Mouse (Mus musculus) midbrain, embryonic 11.5 days (tissue): ENCODE data around the gene Ccnd2. TPM values are rescaled to one million over a fixed set of nuclear protein-coding genes. Genes with fewer than 3 reads are reported as not detected.

Experiments
- ATAC-seq: fragments of 200-750 bp; cut with Nextera tagmentation; 2 replicates; pipeline ENCODE4 v1.8.0; 2017; ENCODE audit warnings: moderate TSS enrichment, moderate library complexity; ENCODE audit not compliant: low FRiP score
- DNase-seq: peaks from one replicate; pipeline ENCODE4 v3.0.0; 2015; ENCODE audit warnings: low spot score; ENCODE audit errors: missing footprints
- H3K27ac ChIP-seq: fragments of 300-500 bp; sonication (generic); 2 replicates; pipeline ENCODE4 v1.5.1; 2014; ENCODE audit warnings: low read depth, low read length
- H3K27me3 ChIP-seq: fragments of 300-500 bp; sonication (generic); 2 replicates; pipeline ENCODE4 v1.6.1; 2014; ENCODE audit warnings: mild to moderate bottlenecking, low read length, moderate library complexity, mixed read lengths; ENCODE audit not compliant: control insufficient read depth, insufficient read depth
- H3K36me3 ChIP-seq: fragments of 300-500 bp; sonication (generic); 2 replicates; pipeline ENCODE4 v1.6.1; 2014; ENCODE audit warnings: mild to moderate bottlenecking, low read length, moderate library complexity, mixed read lengths; ENCODE audit not compliant: control insufficient read depth, insufficient read depth
- H3K4me1 ChIP-seq: fragments of 300-500 bp; sonication (generic); 2 replicates; pipeline ENCODE4 v1.6.1; 2014; ENCODE audit warnings: low read length; ENCODE audit not compliant: control insufficient read depth, insufficient read depth
- H3K4me2 ChIP-seq: fragments of 300-500 bp; sonication (generic); 2 replicates; pipeline ENCODE4 v1.6.1; 2014; ENCODE audit warnings: mild to moderate bottlenecking, moderate library complexity
- H3K4me3 ChIP-seq: fragments of 300-500 bp; sonication (generic); 2 replicates; pipeline ENCODE4 v1.5.1; 2014; ENCODE audit warnings: low read depth, low read length
- H3K9ac ChIP-seq: fragments of 300-500 bp; sonication (generic); 2 replicates; pipeline ENCODE4 v1.6.1; 2014; ENCODE audit warnings: low read length
- H3K9me3 ChIP-seq: fragments of 300-500 bp; sonication (generic); 2 replicates; pipeline ENCODE4 v1.6.1; 2016; ENCODE audit warnings: low read length; ENCODE audit not compliant: control insufficient read depth
- WGBS: fragments of 180-500 bp; shearing (Covaris S2); extraction: QIAGEN DNeasy Blood & Tissue Kit; methylation state at CpG from one replicate; pipeline ENCODE4 v1.1.7; 2014; 5-methylcytosine and 5-hydroxymethylcytosine counted together
- polyA plus RNA-seq: library from polyadenylated mRNA; unstranded; fragments of >200 nt; fragmentation: Nextera tagmentation; extraction: Ambion mirVana; gene quantifications from 2 replicates; pipeline ENCODE4 v1.2.1, GENCODE M21; 2014

The Ccnd2 gene
- polyA plus RNA-seq, 1 experiment from 2014 or later = 1,717 TPM

DNA sequence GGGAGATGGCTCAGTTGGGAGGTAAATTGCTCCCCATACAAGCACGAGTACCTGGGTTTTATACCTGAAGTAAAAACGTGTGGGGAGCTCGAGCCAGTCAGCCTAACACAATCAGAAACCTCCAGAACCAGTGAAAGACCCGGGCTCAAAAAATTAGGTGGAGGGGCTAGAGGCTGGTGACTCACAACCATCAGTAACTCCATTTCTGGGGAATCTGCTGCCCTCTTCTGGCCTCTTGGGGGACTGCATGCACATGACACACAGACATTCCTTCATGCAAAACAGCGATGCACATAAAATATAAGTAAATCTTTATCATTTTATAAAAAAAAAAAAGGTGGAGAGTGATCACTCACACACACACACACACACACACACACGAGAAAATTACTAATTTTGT, 46.9 kb downstream of the Ccnd2 start:
- Histone ChIP-seq H3K4me3 (no peak overlapping the region), H3K27ac (no peak overlapping the region), H3K4me1 (peaks cover 8% of the 10 kb centered on the region), H3K9me3 (no peaks in the 10 kb centered on the region), H3K9ac (no peak overlapping the region), H3K4me2 (no peak overlapping the region), H3K27me3 (no peaks in the 10 kb centered on the region), H3K36me3 (no peaks in the 10 kb centered on the region)
- DNase-seq (peak; percentile 93), ATAC-seq (no peak)
- WGBS = 69% methylated on average over 6 of the region's 6 CpGs

DNA sequence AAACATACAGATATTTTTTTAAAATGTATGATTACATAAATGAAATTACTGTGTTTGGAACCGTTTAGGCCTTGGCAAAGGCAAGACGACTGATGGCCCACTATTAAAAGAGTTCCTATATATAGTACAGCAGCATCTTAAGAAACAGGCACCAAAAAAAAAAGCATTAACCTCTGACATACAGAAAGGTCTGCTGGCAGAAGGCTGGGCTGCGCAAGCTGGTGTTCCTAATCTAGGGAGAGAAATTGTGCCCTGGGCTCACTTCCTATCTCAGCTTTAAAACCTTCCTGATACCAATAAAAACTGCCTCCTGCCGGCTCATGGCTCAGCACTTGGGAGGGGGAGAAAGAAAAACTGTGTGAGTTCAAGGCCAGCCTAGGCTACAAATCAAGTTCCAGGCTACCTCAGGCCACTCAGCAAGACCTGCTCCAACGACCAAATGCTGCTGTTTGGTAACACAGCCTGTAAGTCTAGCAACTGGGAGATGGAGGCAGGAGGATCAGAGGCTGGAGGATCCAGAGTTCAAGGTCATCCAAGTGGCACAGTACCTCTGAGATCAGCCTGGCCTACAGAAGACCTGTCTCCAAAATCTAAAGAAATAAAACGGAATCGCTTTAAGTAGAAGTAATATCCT, 47.5 kb downstream of the Ccnd2 start:
- no peak for ATAC-seq
- H3K27ac ChIP-seq = no peak overlapping the region
- H3K4me3 ChIP-seq = no peak overlapping the region
- 90% methylated on average over 7 of the region's 7 CpGs for WGBS
- no peak for DNase-seq
- no peaks in the 10 kb centered on the region for H3K9me3 ChIP-seq
- peaks cover 8% of the 10 kb centered on the region for H3K4me1 ChIP-seq
- H3K4me2 ChIP-seq = no peak overlapping the region
- H3K36me3 ChIP-seq = no peaks in the 10 kb centered on the region
- H3K27me3 ChIP-seq = no peaks in the 10 kb centered on the region
- H3K9ac ChIP-seq = no peak overlapping the region

DNA sequence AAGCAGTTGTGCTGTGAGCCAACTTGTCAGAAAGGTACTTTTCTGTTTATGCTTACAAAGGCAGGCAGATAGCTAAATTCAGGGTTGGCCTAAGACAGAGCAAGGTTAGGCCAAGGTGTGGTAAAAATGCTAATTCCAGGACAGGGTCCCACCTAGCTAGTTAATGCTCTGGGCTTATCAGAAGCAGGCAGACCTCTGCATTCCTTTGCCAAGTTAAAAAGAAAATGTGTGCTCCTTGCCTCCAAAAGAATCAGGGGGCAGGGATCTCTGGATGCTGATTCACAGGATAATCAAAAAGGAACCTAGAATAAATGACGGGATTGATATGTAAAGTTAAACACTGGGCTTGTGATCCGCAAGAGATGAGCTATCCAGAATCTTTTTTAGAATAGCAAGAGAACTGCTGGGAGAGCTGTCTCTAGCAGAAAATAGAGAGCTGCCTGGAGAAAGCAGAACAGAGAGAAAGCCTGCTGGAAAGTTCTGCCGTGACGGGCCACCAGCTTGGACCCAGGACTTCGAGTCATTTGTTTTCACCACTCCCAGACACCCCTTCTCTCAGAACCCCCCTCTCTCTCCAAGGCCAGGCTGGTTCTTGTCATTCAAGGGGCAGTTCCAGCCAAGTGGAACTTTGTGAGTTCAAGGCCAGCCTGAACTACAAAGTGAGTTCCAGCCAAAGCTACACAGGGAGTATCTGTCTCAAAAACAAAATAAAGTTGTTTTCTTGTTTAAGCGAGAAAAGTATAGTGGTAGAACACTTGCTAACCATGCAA, 48.3 kb downstream of the Ccnd2 start:
- Histone ChIP-seq H3K4me2 (no peak overlapping the region), H3K36me3 (no peaks in the 10 kb centered on the region), H3K4me3 (no peak overlapping the region), H3K27ac (no peak overlapping the region), H3K9me3 (no peaks in the 10 kb centered on the region), H3K27me3 (no peaks in the 10 kb centered on the region), H3K9ac (no peak overlapping the region), H3K4me1 (peaks cover 5% of the 10 kb centered on the region)
- ATAC-seq (no peak), DNase-seq (no peak)
- WGBS = 89% methylated on average over 6 of the region's 6 CpGs

DNA sequence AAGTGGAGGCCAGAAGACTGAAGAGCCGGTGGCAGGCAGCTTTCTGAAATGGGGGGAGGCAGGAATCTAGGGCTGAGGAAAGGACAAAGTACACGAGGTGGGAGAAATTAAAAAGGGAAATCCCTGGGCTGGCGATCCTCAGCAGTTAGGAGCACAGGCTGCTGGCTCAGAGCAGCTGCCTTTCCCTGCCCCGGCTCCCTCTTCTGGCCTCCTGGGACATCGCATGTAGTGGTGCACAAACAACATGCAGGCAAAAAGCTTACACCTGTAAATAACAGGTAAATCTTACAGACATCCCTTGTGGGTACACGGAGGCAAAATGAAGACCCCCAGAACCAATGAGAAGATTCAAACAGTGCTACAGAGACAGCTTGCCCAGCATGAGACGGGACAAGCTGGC, 57.4 kb downstream of the Ccnd2 start:
- H3K27ac ChIP-seq = no peak overlapping the region
- no peak for ATAC-seq
- no peak overlapping the region for H3K4me2 ChIP-seq
- 65% methylated on average over 7 of the region's 7 CpGs for WGBS
- no peaks in the 10 kb centered on the region for H3K4me1 ChIP-seq
- no peak for DNase-seq
- no peaks in the 10 kb centered on the region; the same call in 1 of the 2 replicates for H3K36me3 ChIP-seq
- H3K27me3 ChIP-seq = no peaks in the 10 kb centered on the region
- no peak overlapping the region for H3K9ac ChIP-seq
- H3K9me3 ChIP-seq = no peaks in the 10 kb centered on the region
- no peak overlapping the region for H3K4me3 ChIP-seq

DNA sequence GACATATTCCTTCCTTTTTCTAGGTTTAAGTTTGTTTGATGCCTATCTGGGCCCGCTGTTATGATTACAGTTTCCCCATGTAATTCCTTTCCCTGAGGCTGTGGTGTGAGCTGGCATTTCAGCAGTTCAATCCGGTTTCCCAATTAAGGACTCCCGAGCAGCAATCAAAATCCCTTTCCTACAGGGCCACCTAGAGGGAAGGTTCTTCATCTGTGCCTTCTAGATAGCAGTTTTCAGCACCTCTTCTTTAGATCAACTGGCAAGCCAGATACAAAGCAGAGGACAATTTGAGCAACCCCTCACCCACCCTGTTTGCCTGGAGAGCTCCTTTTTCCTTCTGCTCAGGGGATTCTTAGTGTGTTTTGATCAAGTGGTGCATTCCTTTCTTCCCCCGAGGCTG, 65.3 kb downstream of the Ccnd2 start:
- ATAC-seq (no peak), DNase-seq (no peak)
- no peaks in the 10 kb centered on the region for H3K4me1 ChIP-seq
- no peak overlapping the region for H3K4me2 ChIP-seq
- H3K27me3 ChIP-seq = peaks cover 1% of the 10 kb centered on the region; the same call in 1 of the 2 replicates
- H3K9ac ChIP-seq = no peak overlapping the region
- H3K9me3 ChIP-seq = no peaks in the 10 kb centered on the region
- peaks cover 5% of the 10 kb centered on the region for H3K36me3 ChIP-seq
- H3K27ac ChIP-seq = no peak overlapping the region
- 77% methylated on average over 4 of the region's 4 CpGs for WGBS
- H3K4me3 ChIP-seq = no peak overlapping the region

DNA sequence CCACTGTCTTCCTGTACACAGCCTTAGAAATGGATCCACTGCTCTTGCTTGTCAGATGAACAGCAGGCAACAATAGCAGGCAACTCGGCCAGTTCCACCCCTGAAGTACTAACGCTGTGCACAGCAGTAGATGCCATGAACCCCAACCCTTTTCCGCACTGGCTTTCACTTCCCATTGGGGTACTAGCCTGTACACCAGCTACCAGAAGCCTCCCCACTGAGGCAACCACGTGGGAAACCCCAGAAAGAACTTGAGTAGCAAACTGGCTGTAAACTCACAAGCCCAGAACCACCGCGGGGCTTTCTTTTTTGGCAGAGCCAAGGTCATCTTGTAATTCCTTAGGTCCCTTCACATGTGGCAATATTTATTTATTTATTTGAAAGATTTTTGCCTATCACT, 70.2 kb downstream of the Ccnd2 start:
- WGBS = 71% methylated on average over 6 of the region's 6 CpGs
- ATAC-seq (no peak), DNase-seq (no peak)
- no peak overlapping the region for H3K9ac ChIP-seq
- 0 out of 2 replicates have a peak, but pooled peaks cover 2% of the 10 kb centered on the region for H3K4me1 ChIP-seq
- H3K9me3 ChIP-seq = no peaks in the 10 kb centered on the region
- H3K36me3 ChIP-seq = no peaks in the 10 kb centered on the region
- no peak overlapping the region for H3K4me2 ChIP-seq
- no peak overlapping the region for H3K4me3 ChIP-seq
- peaks cover 12% of the 10 kb centered on the region for H3K27me3 ChIP-seq
- no peak overlapping the region for H3K27ac ChIP-seq

DNA sequence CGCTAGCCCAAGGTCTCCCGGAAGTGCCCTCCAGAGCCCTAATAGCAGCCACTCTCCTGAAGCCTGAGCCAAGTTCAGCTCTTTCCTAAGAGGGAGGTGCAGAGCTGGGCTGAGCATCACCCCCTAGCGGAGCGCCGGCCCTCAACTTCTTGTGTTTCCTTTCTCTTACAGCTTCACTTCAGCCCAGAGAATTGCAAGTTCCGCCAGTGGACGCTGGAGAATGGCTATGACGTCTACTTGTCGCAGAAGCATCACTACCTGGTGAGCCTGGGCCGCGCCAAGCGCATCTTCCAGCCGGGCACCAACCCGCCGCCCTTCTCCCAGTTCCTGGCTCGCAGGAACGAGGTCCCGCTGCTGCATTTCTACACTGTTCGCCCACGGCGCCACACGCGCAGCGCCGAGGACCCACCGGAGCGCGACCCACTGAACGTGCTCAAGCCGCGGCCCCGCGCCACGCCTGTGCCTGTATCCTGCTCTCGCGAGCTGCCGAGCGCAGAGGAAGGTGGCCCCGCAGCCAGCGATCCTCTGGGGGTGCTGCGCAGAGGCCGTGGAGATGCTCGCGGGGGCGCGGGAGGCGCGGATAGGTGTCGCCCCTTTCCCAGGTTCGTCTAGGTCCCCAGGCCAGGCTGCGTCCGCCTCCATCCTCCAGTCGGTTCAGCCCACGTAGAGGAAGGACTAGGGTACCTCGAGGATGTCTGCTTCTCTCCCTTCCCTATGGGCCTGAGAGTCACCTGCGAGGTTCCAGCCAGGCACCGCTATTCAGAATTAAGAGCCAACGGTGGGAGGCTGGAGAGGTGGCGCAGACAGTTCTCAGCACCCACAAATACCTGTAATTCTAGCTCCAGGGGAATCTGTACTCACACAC, 71.9 kb downstream of the Ccnd2 start:
- H3K36me3 ChIP-seq = no peaks in the 10 kb centered on the region
- no peaks in the 10 kb centered on the region for H3K9me3 ChIP-seq
- H3K4me1 ChIP-seq = 0 out of 2 replicates have a peak, but pooled peaks cover 2% of the 10 kb centered on the region
- DNase-seq = peak; percentile 97
- WGBS = 2% methylated on average over 59 of the region's 59 CpGs
- peaks cover 13% of the 10 kb centered on the region for H3K27me3 ChIP-seq
- peak overlapping the region; percentile 61 for H3K4me3 ChIP-seq
- peak overlapping the region; percentile 76 for H3K9ac ChIP-seq
- peak; percentile 90 for ATAC-seq
- peak overlapping the region; percentile 99 for H3K4me2 ChIP-seq
- H3K27ac ChIP-seq = no peak overlapping the region
